Mouse (Mus musculus) heart, embryonic 15.5 days (tissue): ENCODE data around the gene Mrpl4. TPM values are rescaled to one million over a fixed set of nuclear protein-coding genes. Genes with fewer than 3 reads are reported as not detected.
A peak's percentile ranks its signal among the peaks of the same experiment; 100 is the strongest.
"Not testable (repeated sequence)": the region's sequence is repeated elsewhere in the genome, so short reads cannot be mapped to it uniquely, and the experiment has no call there.

ENCODE experiments used
- ATAC-seq: fragments of 200-750 bp; cut with Nextera tagmentation; replicated peaks from 2 replicates; pipeline ENCODE4 v1.8.0; 2017; ENCODE audit warnings: low read depth, moderate TSS enrichment; ENCODE audit not compliant: insufficient number of reproducible peaks, insufficient read depth, low FRiP score
- H3K27ac ChIP-seq: fragments of 300-500 bp; sonication (generic); 2 replicates; pipeline ENCODE4 v1.5.1; 2015; ENCODE audit warnings: mild to moderate bottlenecking, inconsistent platforms
- H3K27me3 ChIP-seq: fragments of 300-500 bp; sonication (generic); 2 replicates; pipeline ENCODE4 v1.6.1; 2015; ENCODE audit warnings: inconsistent platforms
- H3K36me3 ChIP-seq: fragments of 300-500 bp; sonication (generic); 2 replicates; pipeline ENCODE4 v1.6.1; 2015; ENCODE audit warnings: mild to moderate bottlenecking, inconsistent platforms
- H3K4me1 ChIP-seq: fragments of 300-500 bp; sonication (generic); replicated peaks from 2 replicates; pipeline ENCODE4 v1.6.1; 2015; ENCODE audit warnings: inconsistent platforms
- H3K4me2 ChIP-seq: fragments of 300-500 bp; sonication (generic); 2 replicates; pipeline ENCODE4 v1.6.1; 2015; ENCODE audit warnings: inconsistent platforms, mild to moderate bottlenecking, moderate library complexity
- H3K4me3 ChIP-seq: fragments of 300-500 bp; sonication (generic); 2 replicates; pipeline ENCODE4 v1.5.1; 2015; ENCODE audit warnings: mild to moderate bottlenecking, inconsistent platforms
- H3K9ac ChIP-seq: fragments of 300-500 bp; sonication (generic); 2 replicates; pipeline ENCODE4 v1.6.1; 2015; ENCODE audit warnings: mild to moderate bottlenecking, inconsistent platforms
- H3K9me3 ChIP-seq: fragments of 300-500 bp; sonication (generic); replicated peaks from 2 replicates; pipeline ENCODE4 v1.6.1; 2016; ENCODE audit warnings: inconsistent platforms
- WGBS: fragments of 180-500 bp; shearing (Covaris S2); methylation state at CpG from one replicate; pipeline ENCODE4 v1.1.7; 2015; ENCODE audit warnings: mixed read lengths; 5-methylcytosine and 5-hydroxymethylcytosine counted together
- polyA plus RNA-seq: library from polyadenylated mRNA; unstranded; fragments of >200 nt; fragmentation: Nextera tagmentation; extraction: Ambion mirVana; gene quantifications from 2 replicates; pipeline ENCODE4 v1.2.1, GENCODE M21; 2015

Mrpl4 gene
- polyA plus RNA-seq, 1 experiment from 2014 or later: 136 TPM

DNA sequence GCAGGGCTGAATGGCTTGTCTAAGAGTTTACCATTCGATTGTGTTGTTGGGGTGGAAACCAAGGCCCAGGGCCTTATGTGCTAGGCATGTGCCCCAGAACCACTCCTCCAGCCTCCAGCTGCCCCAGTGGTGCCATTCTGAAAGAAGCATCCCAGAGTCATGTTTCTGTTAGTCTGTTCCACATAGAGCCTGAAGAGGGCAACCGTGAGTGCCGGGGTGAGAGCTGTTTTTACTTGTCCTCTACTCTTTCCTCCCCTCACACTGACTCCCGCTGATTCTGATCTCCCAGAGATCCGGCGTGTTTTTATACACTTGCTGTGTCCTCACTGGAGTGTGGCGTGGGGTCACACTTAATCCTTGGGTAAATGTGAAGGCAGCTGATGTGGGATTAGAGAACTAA is 5.5 kb downstream of the Mrpl4 start:
- H3K4me2 ChIP-seq: no peak overlapping the region
- peaks cover 11% of the 10 kb centered on the region for H3K4me1 ChIP-seq
- no peak overlapping the region for H3K4me3 ChIP-seq
- H3K27me3 ChIP-seq: no peaks in the 10 kb centered on the region
- WGBS: 78% methylated on average over 7 of the region's 7 CpGs
- H3K36me3 ChIP-seq: peaks cover 42% of the 10 kb centered on the region
- H3K9me3 ChIP-seq: no peaks in the 10 kb centered on the region
- no peak for ATAC-seq
- no peak overlapping the region for H3K9ac ChIP-seq
- no peak overlapping the region for H3K27ac ChIP-seq

DNA sequence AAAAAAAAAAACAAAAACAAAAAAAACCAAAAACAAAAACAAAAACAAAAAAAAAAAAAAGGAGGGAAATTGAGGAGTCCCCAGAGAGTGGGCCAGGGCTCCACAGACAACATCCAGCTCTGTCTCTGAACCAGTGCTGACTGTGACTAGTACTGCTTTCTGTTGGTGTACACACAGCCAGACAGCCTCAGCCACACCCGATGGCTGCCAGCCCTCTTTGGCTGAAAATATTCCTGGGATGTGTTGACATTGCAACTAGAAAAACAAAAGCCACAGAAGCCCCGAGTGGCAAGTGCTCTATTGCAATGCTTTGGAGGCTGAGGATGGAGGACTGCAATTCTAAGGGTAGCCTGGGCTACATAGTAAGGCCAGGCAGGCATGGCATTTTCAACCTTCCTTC is 7.8 kb downstream of the Mrpl4 start:
- H3K4me2 ChIP-seq: no peak overlapping the region
- no peak overlapping the region for H3K27ac ChIP-seq
- H3K27me3 ChIP-seq: peaks cover 8% of the 10 kb centered on the region; the same call in 1 of the 2 replicates
- no peaks in the 10 kb centered on the region for H3K9me3 ChIP-seq
- H3K4me1 ChIP-seq: peaks cover 12% of the 10 kb centered on the region
- peaks cover 33% of the 10 kb centered on the region for H3K36me3 ChIP-seq
- no peak for ATAC-seq
- H3K4me3 ChIP-seq: no peak overlapping the region
- H3K9ac ChIP-seq: no peak overlapping the region
- WGBS: 32% methylated on average over 2 of the region's 2 CpGs

DNA sequence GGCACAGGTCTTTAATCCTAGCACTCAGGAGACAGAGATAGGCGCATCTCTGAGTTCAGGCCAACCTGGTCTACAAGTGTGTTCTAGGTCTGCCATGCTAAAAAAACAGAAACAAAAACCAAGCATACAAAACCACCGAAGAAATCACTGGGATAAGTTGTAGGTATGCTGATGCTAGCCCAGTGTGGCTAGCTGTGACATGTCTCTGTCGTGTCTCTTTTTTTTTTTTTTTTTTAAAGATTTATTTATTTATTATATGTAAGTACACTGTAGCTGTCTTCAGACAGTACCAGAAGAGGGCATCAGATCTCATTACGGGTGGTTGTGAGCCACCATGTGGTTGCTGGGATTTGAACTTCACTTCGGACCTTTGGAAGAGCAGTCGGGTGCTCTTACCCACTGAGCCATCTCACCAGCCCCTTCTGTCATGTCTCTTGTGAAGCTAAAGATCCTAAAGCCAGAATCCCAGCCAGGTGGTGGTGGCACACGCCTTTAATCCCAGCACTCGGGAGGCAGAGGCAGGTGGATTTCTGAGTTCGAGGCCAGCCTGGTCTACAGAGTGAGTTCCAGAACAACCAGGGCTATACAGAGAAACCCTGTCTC is 8.5 kb downstream of the Mrpl4 start:
- 70% methylated on average over 9 of the region's 9 CpGs for WGBS
- H3K27me3 ChIP-seq: peaks cover 14% of the 10 kb centered on the region; the same call in 1 of the 2 replicates
- H3K9me3 ChIP-seq, H3K9ac ChIP-seq, H3K4me2 ChIP-seq, ATAC-seq, H3K4me3 ChIP-seq: not testable (repeated sequence)
- peak overlapping the region; percentile 69; the same call in 1 of the 2 replicates for H3K27ac ChIP-seq
- H3K36me3 ChIP-seq: peaks cover 28% of the 10 kb centered on the region
- peaks cover 19% of the 10 kb centered on the region for H3K4me1 ChIP-seq

DNA sequence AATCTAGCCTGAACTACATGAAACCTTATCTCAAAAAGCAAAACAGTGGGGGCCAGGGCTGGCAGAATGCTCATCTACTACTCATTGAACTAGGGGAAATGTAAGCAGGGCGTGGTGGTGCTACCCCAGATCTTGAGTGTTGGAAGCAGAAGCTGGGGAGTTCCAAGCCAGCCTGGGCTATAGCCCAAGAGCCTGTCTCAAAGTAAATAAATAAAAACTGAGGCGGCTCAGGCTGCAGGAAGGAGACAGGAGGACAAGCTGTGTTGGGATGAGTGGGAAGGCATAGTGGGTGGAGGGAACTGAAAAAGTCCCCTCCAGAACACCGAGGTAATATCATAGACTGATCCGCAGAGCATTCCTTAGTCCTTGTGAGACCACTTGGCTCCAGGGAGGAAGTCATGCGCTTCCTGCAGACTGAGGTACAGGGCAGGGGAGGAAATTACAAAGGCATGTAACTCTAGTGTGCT is 9.3 kb downstream of the Mrpl4 start:
- ATAC-seq: peak; percentile 45; the same call in 1 of the 2 replicates
- Histone ChIP-seq H3K9me3 (no peaks in the 10 kb centered on the region), H3K27me3 (peaks cover 21% of the 10 kb centered on the region), H3K4me3 (no peak overlapping the region), H3K9ac (no peak overlapping the region), H3K4me2 (no peak overlapping the region), H3K4me1 (peaks cover 24% of the 10 kb centered on the region), H3K27ac (peak overlapping the region; percentile 69), H3K36me3 (peaks cover 21% of the 10 kb centered on the region)
- WGBS: 40% methylated on average over 5 of the region's 5 CpGs

DNA sequence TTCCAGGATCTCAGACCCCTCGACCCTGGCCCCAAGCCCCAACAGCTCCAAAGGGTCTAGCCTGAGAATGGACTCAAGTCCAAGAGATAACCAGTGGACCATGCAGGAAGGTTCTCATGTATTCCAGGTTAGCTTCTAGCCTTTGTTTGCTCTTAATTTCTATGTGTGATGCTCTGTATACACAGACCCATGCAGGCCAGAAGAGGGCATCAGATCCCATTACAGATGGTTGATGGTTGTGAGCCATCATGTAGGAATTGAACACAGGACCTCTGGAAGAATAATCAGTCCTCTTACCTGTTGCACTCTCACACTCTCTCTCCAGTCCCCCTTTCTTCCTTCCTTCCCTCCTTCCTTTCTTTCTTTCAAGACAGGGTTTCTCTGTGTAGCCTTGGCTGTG is 9.8 kb downstream of the Mrpl4 start:
- ATAC-seq: no peak
- no peak overlapping the region for H3K4me2 ChIP-seq
- H3K36me3 ChIP-seq: peaks cover 16% of the 10 kb centered on the region

DNA sequence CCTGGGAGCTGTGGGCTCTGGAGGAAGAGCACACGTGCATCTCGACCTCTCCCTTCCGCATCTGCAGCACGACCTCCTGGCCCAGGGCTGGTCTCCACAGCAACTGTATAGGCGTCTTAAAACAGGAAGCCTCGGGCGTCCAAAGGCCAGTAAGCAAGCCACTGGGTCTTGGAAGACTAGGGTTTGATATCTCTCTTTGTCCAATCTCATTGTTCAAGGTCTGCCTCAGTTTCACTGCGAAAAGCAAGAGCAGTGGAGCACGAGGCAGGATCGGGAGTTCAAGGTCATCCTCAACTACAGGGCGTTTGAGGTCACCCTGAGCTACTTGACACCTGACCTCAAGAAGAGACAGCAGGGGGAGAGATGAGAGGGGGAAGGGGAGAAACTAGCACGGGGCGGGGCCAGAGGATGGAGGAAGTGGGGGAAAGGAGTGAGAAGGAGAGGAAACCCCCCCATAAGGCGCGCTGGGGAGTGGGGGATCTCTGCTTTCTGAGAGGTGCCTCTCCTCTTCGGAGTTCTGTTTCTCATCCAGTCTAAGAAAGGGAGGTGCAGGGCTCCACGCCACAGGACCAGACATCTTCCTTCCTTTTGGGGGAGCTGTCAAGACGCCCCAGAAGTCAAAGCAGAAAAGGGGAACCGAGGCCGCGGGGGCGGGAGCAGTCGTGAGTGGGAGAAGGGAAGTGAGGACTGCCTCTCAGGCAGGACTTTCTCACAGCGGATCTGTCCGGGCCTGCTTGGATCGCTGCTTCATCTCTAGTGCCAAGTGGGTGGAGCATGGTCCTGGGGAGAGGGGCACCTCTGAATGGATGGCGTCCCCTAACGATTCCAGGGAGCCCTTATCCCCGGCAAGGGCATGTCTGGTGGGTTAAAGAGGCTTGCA is 12.4 kb downstream of the Mrpl4 start:
- WGBS: 4% methylated on average over 29 of the region's 29 CpGs
- peak; percentile 59 for ATAC-seq
- H3K4me1 ChIP-seq: peaks cover 33% of the 10 kb centered on the region
- peak overlapping the region; percentile 81 for H3K4me2 ChIP-seq
- H3K4me3 ChIP-seq: peak overlapping the region; percentile 53
- H3K9ac ChIP-seq: peak overlapping the region; percentile 47
- H3K27ac ChIP-seq: peak overlapping the region; percentile 59
- no peaks in the 10 kb centered on the region for H3K36me3 ChIP-seq
- H3K27me3 ChIP-seq: peaks cover 39% of the 10 kb centered on the region
- no peaks in the 10 kb centered on the region for H3K9me3 ChIP-seq

More for the DNA sequence above, 9.8 kb downstream of the Mrpl4 start:
- no peaks in the 10 kb centered on the region for H3K9me3 ChIP-seq
- H3K9ac ChIP-seq: no peak overlapping the region
- 38% methylated on average over 1 of the region's 1 CpGs for WGBS
- H3K4me1 ChIP-seq: peaks cover 28% of the 10 kb centered on the region
- no peak overlapping the region for H3K4me3 ChIP-seq
- peak overlapping the region; percentile 69 for H3K27ac ChIP-seq
- peaks cover 25% of the 10 kb centered on the region for H3K27me3 ChIP-seq

DNA sequence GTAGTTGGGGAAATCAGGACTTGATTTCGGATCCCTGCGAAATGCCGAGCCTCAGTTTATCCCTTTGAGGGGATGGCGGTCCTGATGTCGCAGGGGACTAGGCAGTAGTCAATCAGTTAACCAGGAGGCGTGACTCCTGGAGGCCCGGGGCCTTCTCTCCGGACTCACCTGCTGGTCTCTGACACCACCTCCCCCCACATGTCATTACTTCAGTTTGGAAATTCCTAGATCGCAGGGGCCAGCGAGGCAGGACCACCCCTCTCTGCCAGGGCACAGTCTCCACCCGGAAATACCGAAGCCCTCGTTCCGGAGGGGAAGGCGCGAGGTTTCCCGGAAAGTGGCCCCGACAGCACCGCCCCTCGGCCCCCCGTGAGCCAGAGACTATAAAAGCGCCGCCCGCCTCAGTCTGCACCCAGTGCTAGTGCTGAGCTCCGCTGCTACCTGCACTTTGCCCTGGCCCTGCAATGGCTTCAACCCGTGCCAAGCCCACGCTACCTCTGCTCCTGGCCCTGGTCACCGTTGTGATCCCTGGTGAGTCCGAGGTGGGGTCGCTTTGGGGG is 13.1 kb downstream of the Mrpl4 start, which contains the start of gene Icam1:
Icam1 (plus strand) TSS at position 415 of the 560 bp plus-strand sequence.
- ATAC-seq: peak; percentile 41
- H3K36me3 ChIP-seq: no peaks in the 10 kb centered on the region
- WGBS: 2% methylated on average over 30 of the region's 30 CpGs
- H3K27me3 ChIP-seq: peaks cover 39% of the 10 kb centered on the region
- peak within 1 kb of the TSS; percentile 59 for H3K27ac ChIP-seq
- no peaks in the 10 kb centered on the region for H3K9me3 ChIP-seq
- H3K4me1 ChIP-seq: peaks cover 31% of the 10 kb centered on the region
- H3K4me3 ChIP-seq: peak within 1 kb of the TSS; percentile 53
- peak within 1 kb of the TSS; percentile 81 for H3K4me2 ChIP-seq
- peak within 1 kb of the TSS; percentile 47 for H3K9ac ChIP-seq

DNA sequence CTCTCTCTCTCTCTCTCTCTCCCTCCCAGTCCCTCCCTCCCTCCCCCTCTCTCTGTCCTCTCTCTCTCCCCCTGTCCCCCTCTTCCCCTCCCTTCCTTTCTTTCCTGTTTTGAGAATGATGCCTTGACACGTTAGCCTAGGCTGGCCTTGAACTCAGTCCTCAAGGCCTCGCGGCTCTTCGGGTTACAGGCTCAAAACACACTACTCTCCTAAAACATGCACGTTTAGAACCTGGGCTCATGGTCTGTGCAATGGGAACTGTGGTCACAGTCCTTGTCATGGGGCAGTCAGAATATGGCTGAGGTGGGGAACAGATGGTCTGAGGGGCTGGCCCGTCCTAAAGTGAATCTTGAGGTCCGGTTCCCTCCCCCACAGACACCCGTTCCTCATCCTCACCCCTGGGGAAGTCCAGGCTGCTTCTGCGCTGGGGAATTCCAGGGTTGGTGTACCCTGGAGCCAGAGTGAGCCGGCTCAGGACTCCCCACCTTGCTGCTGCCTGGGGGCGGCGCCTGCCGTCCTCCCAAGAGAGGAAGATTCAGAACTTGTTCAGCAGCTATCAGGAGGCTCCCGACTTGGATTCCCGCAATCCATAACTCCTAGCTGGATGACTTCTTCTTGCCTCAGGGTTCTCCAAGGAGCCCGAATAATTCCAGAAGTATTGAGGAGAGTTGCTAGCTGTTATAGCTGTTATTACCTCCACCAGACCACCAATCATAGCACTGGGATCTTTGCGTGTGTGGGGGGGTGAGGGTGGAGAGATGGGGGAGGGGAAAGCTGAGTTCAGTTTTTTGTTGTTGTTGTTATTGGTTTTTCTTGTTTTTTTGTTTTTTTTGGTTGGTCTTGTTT is 14.0 kb downstream of the Mrpl4 start:
- Histone ChIP-seq H3K27ac (no peak overlapping the region), H3K27me3 (peaks cover 39% of the 10 kb centered on the region), H3K4me2 (peak overlapping the region; percentile 81), H3K9ac (peak overlapping the region; percentile 47; the same call in 1 of the 2 replicates), H3K4me3 (peak overlapping the region; percentile 53), H3K4me1 (peaks cover 31% of the 10 kb centered on the region), H3K9me3 (no peaks in the 10 kb centered on the region), H3K36me3 (no peaks in the 10 kb centered on the region)
- 3% methylated on average over 17 of the region's 17 CpGs for WGBS
- no peak for ATAC-seq

DNA sequence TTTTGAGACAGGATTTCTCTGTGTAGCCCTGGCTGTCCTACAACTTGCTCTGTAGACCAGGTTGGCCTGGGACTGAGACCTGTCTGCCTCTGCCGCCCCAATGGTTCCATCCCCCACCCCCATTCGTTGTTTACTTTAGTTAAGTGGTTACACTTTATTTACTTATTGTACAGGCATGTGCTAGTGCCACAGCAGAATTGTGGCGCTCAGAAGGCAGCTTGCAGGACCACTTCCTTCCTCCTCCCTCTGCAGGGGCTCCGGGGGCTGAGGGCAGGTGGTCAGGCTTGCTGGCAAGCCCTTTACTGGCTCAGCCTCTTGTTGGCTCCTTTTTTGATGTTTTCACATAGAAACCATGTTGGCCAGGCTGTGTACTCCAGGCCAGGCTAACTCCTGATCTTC is 14.6 kb downstream of the Mrpl4 start:
- Histone ChIP-seq H3K4me1 (peaks cover 31% of the 10 kb centered on the region), H3K27ac (no peak overlapping the region), H3K4me2 (peak overlapping the region; percentile 81), H3K36me3 (no peaks in the 10 kb centered on the region), H3K4me3 (peak overlapping the region; percentile 53), H3K9ac (no peak overlapping the region), H3K9me3 (no peaks in the 10 kb centered on the region), H3K27me3 (peaks cover 39% of the 10 kb centered on the region)
- WGBS: 24% methylated on average over 4 of the region's 4 CpGs
- ATAC-seq: no peak

DNA sequence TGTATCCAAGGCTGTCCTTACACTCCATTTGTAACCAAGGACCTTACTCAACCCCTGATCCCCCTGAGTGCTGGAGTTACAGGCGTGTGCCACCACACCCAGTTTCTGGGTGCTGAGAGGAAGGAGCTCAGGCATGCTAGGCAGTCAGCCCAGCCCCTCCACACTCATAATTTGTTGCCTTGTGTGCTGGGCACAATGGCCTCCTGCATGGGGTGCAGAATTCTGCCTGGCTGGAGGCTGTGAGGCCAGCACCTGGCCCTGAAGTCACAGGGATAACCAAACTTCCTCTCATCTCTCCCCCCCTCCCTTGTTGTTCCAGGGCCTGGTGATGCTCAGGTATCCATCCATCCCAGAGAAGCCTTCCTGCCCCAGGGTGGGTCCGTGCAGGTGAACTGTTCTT is 16.1 kb downstream of the Mrpl4 start:
- Histone ChIP-seq H3K27ac (no peak overlapping the region), H3K9me3 (no peaks in the 10 kb centered on the region), H3K4me3 (no peak overlapping the region), H3K9ac (no peak overlapping the region), H3K4me1 (peaks cover 29% of the 10 kb centered on the region), H3K36me3 (no peaks in the 10 kb centered on the region), H3K27me3 (peaks cover 39% of the 10 kb centered on the region), H3K4me2 (0 out of 2 replicates have a peak overlapping the region, but pooled peaks have one; percentile 2)
- WGBS: 72% methylated on average over 2 of the region's 2 CpGs
- no peak for ATAC-seq
